Mouse (Mus musculus): ENCODE results near the gene Dnajc13. TPM values are rescaled to one million over a fixed set of nuclear protein-coding genes. Genes with fewer than 3 reads are reported as not detected.

Dnajc13 gene
- total RNA-seq, 2 experiments from 2014 or later, result 29.7 to 32.1 TPM

- intact Hi-C loops (cut with DNase I), result loop anchor here (10.0 kb wide), 1 partner anchor 1798 kb away; no protein-coding TSS in a partner anchor
- TF ChIP-seq CTCF (IDR thresholded peaks at IDR 0.05), result no peak
- Histone ChIP-seq H3K27ac (no peak overlapping the region), H3K4me3 (no peak overlapping the region)
- DNase-seq, result no peak
Measured at GRCm38 (mm10) chr9:104123101-104123500, 139.6 kb downstream of the Dnajc13 start.

DNA sequence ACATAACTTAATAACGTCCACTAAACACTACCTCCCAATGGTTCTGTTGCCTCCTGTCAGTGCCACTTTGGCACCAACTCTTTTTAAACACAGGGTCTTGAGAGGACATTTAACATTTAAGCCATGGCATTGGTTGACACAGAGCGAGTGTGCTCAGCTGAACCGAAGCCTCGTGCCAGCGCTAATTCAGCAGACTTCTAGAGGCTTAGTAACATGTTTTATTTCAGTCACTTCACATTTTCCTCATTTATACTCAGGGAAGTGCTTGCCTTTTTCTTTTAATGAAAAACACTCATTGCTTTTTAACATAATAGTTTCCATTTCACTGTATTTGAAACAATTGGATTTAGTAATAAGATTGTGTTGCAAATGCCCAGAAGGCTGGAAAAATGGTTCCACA is 153.6 kb downstream of the Dnajc13 start:
- Histone ChIP-seq H3K27ac (peak overlapping the region; percentile 57), H3K4me3 (no peak overlapping the region)
- no peak for DNase-seq
- intact Hi-C loops (cut with DNase I), result no loop called here
- no peak for TF ChIP-seq CTCF (IDR thresholded peaks at IDR 0.05)

DNA sequence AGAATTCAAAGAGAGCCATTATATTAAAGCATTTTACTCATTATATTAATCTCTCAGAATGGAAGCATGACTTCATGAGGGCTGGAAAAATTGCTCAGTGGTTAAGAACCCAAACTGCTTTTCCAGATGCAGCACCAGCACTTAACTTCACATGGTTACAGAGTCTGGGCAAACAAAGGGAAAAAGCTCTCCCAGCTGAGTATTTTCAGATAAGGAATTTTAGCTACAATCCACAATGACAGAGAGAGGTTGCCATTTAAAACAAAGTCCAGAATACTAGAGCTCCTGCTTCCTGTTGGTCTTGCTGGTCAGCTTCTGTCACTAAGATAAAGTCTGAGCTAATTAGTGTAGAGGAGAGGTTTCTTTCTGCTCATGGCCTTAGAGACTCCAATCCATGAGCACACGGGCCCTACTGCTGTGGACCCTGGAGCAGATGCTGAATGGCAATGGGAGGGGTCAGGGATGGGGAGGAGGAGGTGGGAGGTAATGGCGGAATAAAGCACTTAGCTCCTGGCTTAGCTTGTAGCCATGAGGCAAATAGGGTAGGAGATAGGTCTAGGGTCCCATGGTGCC is 154.1 kb downstream of the Dnajc13 start:
- DNase-seq, result no peak
- no peak for TF ChIP-seq CTCF (IDR thresholded peaks at IDR 0.05)
- H3K27ac ChIP-seq, result peak overlapping the region; percentile 57
- H3K4me3 ChIP-seq, result no peak overlapping the region
- intact Hi-C loops (cut with DNase I), result no loop called here

DNA sequence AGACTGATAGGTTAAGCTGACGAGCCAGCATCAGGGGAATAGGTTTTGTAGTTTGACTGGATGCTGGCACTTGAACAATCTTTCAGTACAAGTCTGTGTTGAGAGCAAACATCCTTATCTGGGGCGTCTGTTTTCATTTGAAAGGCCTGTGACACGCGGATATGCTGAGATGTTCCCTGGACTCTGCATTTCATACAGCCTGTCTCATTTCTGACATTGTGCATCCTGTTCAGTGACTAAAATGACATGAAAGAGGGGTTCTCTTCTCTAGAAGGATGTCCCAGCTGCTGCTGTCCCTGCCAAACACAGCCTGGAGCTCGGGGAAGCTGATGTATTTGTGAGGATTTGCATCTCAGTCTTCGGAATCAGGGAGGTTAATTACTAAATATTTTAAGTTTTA is 155.2 kb downstream of the Dnajc13 start:
- DNase-seq, result no peak
- intact Hi-C loops (cut with DNase I), result no loop called here
- H3K27ac ChIP-seq, result no peak overlapping the region

GRCm38 (mm10) chr9:104106930-104107329 is 155.8 kb downstream of the Dnajc13 start:
- Histone ChIP-seq H3K27ac (no peak overlapping the region), H3K4me3 (no peak overlapping the region)
- TF ChIP-seq CTCF (IDR thresholded peaks at IDR 0.05), result no peak
- no peak for DNase-seq
- intact Hi-C loops (cut with DNase I), result no loop called here

More for the DNA sequence above, 155.2 kb downstream of the Dnajc13 start:
- no peak overlapping the region for H3K4me3 ChIP-seq
- TF ChIP-seq CTCF (IDR thresholded peaks at IDR 0.05), result no peak

GRCm38 (mm10) chr9:104104986-104105385 is 157.7 kb downstream of the Dnajc13 start:
- H3K27ac ChIP-seq, result no peak overlapping the region
- intact Hi-C loops (cut with DNase I), result no loop called here
- no peak for TF ChIP-seq CTCF (IDR thresholded peaks at IDR 0.05)
- H3K4me3 ChIP-seq, result no peak overlapping the region
- DNase-seq, result no peak

DNA sequence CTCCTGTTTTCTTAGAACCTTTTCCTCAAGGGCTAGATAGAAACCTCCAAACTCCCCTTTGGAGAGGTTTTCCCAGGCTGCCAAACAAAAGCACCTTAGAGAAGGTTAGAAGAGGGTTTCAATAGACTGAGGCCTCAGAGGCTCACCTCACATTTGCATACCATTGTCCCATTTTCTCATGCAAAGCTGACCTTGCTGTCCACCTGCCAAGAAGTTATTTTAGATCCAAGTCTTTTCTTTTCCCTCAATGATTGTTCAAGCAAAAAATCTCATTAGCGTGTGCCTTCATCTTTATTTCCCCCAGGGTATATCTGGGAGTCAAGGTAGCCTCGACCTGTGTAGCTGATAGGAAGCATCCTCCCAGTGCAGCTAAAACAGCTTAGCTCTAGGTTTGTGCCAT is 159.8 kb downstream of the Dnajc13 start:
- TF ChIP-seq CTCF (IDR thresholded peaks at IDR 0.05), result no peak
- intact Hi-C loops (cut with DNase I), result no loop called here
- no peak overlapping the region for H3K4me3 ChIP-seq
- no peak overlapping the region for H3K27ac ChIP-seq
- no peak for DNase-seq

DNA sequence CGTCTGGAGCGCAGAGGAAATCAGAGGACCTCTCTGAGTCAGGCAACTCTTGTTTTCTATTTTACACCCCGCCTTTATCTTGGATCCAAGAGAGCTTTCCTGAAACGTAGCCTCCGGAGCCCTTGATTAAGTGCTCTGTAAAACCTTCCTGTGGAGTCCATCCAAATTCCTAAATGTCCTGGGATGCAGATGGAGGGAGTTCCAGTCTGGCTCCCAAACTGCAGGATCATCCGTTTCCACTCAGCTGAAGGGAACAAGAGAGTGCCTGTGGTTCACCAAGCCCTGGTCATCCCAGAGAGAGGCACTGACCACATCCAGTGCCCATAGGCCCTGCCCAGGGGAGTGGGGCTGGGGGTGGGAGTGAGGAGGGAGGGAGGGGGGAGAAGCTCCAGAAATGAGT is 160.4 kb downstream of the Dnajc13 start:
- DNase-seq, result peak; percentile 39
- peak overlapping the region; percentile 23 for H3K4me3 ChIP-seq
- intact Hi-C loops (cut with DNase I), result no loop called here
- peak overlapping the region; percentile 28; the same call in 1 of the 2 replicates for H3K27ac ChIP-seq
- TF ChIP-seq CTCF (IDR thresholded peaks at IDR 0.05), result no peak

- H3K4me3 ChIP-seq, result peak overlapping the region; percentile 23
- no peak for DNase-seq
- intact Hi-C loops (cut with DNase I), result no loop called here
- TF ChIP-seq CTCF (IDR thresholded peaks at IDR 0.05), result no peak
- peak overlapping the region; percentile 28; the same call in 1 of the 2 replicates for H3K27ac ChIP-seq
Measured at GRCm38 (mm10) chr9:104101458-104101857, 161.3 kb downstream of the Dnajc13 start.

Other genes starting within 250 kb of the Dnajc13 start
- not detected for gene Gm28305, start 222.3 kb downstream of the Dnajc13 start, total RNA-seq (2021)
- 10 to 100 TPM; 12.6 to 12.9 TPM for gene Uba5, start 199.8 kb downstream of the Dnajc13 start, total RNA-seq (2021)
- 10 to 100 TPM; 38.3 to 53.7 TPM for gene Acad11, start 199.6 kb downstream of the Dnajc13 start, total RNA-seq (2021)
- under 1 TPM; 0.61 to 0.71 TPM for gene Ackr4, start 136.0 kb downstream of the Dnajc13 start, total RNA-seq (2021)
- not detected for gene Acpp, start 74.8 kb upstream of the Dnajc13 start, total RNA-seq (2021)

Data from gastrocnemius, adult 2 months (tissue).